Mouse (Mus musculus): Measurements from ENCODE around the gene Ergic1. TPM values are rescaled to one million over a fixed set of nuclear protein-coding genes. Genes with fewer than 3 reads are reported as not detected.
A peak's percentile ranks its signal among the peaks of the same experiment; 100 is the strongest.

Gene Ergic1
- total RNA-seq, 2 experiments from 2014 or later = 159 to 166 TPM

DNA sequence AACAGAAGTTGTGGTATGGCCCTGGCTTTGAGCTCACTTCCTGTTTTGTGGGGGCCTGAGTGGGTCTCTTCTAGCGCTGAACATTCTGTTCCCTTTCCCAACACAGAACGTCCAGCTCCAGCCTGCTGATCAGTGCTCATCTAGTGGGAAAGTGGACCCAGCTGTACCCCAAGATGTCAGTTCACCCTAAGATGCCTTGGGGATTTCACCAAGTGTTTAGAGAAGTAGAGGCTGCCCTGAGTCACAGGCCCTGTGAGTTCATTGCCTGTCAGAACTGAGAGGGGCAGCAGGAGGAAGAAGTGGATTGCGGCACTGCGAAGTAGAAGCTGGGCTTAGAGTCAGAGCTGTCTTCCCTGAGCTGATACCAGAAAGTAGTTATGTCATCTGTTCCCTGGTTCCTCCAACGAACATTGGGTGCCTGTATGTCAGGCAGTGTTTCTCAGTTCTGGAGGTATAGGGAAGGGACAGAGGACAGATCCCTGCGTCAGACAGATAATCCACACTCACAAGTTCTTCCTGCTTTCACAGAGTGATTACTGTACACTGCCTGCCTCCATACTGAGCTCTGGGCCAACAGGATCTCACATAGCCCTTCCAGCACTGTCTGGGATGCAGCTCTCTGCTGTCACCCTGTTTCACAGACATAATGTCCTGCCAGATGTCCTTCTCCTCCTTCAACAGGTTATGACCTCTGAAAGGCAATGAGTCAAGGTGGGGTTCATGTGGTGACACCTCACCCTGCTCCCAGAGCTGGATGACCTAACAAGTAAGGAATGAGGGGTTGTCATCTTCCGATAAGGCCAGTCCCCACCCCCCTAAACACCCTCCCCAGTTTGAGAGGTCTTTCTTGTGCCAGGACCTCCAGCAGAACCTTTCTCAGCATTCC lies 25.8 kb upstream of the Ergic1 start:
- no peak for DNase-seq (ENCODE audit: low spot score in 2 of 2)

GRCm38 (mm10) chr17:26537722-26538471 lies 23.4 kb upstream of the Ergic1 start:
- no peak for DNase-seq (ENCODE audit: low spot score in 2 of 2)

- DNase-seq (ENCODE audit: low spot score in 2 of 2) = no peak
These were observed 21.2 kb upstream of the Ergic1 start for GRCm38 (mm10) chr17:26540083-26540482.

DNA sequence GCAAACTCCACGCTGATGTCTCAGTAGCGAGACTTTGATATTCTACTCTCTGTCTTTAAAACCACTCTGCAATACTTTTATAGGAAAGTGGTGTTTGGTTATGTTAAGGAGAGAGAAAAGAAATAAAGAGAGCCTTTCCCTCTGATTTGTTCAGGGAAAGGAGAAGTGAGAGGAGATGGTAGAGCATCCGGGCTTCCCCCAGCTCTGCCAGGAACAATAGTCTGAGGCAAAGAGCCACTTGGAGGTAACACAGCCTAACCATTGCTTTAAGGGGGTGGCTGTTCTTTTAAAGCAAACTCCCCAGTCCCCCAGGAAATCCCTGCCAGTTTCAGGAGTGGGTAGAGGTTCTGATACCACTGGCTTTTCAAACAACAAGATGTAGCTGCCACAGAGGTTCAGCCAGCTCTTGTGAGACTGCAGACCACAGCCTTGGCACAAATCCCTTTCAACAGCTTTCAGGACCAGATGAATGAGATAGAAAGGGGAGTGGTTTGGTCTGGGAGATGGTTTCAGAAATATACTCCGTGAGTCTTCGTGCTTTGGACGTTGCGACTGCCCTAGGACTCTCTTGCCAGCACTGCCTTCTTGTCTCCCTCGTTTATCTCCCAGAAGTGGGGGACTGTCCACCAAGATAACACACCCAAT lies 16.8 kb upstream of the Ergic1 start:
- no peak for DNase-seq (ENCODE audit: low spot score in 2 of 2)

GRCm38 (mm10) chr17:26547771-26548170 lies 13.5 kb upstream of the Ergic1 start:
- no peak for DNase-seq (ENCODE audit: low spot score in 2 of 2)

DNA sequence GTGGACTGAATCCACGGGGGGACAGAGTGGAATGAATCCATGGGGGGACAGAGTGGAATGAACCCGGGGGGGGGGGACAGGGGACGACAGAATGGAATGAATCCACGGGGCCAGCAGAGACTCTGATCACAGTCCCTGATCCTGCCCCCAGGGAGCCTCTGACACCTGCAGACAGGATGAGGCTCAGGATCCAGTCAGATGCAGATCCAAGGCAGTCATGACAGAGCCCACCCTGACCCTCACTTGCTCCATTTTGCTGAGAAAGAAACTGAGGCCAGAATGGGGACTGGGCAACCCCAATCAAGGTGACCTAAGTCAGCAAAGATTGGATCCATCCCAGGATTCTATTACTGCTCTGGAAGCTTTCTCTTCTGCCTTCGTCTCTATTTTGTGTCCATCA lies 12.7 kb upstream of the Ergic1 start:
- DNase-seq (ENCODE audit: low spot score in 2 of 2) = no peak

DNA sequence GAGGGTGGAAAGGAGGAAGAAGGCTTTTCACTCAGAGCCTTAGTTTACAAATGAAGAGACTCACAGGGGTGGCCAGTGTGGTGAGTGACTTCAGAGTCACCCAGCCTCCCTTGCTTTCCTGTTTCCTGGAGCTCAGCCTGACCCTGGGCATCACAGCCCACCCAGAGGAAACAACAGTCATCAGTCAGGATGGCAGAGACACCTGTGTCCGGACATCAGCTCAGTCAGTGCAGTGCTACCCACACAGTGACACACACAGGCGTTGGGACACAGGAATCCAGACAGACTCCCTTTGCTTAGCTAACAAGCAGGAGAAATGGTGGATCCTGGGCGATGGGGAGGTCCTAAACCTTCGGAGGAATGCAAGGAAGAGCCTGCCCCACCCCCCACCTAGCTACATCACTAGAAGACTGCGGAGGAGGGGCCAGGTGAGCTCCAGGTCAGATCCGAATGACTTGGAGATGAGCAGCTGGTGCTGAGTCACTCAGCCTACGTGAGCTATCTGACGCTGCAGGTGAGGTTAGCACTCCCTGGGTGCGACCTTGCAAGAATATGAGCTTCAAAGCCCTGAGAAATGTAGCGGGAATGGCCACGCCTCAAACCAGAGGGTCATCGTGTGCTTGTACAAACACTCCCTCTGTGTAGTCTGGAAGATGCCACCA lies 12.0 kb upstream of the Ergic1 start:
- no peak for DNase-seq (ENCODE audit: low spot score in 2 of 2)

DNA sequence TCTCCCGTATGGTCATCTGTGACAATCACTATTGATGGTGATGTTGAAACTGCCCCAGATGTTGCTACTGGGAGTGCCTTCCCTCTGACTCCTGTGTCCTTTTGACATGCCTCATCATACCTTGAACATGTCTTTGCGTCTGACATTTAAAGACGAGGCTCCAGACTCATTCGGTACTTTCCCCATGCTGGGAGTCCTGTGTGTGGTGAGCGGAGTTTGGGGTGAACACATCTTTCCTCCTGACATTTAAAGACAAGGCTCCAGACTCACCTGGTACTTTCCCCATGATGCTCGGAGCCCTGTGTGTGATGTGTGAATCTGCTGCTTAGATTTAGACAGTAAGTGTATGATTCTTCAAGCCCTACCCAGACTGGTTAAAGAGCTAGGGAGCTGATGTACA lies 10.2 kb upstream of the Ergic1 start:
- DNase-seq (ENCODE audit: low spot score in 2 of 2) = no peak

GRCm38 (mm10) chr17:26553033-26553432 lies 8.3 kb upstream of the Ergic1 start:
- no peak for DNase-seq (ENCODE audit: low spot score in 2 of 2)

DNA sequence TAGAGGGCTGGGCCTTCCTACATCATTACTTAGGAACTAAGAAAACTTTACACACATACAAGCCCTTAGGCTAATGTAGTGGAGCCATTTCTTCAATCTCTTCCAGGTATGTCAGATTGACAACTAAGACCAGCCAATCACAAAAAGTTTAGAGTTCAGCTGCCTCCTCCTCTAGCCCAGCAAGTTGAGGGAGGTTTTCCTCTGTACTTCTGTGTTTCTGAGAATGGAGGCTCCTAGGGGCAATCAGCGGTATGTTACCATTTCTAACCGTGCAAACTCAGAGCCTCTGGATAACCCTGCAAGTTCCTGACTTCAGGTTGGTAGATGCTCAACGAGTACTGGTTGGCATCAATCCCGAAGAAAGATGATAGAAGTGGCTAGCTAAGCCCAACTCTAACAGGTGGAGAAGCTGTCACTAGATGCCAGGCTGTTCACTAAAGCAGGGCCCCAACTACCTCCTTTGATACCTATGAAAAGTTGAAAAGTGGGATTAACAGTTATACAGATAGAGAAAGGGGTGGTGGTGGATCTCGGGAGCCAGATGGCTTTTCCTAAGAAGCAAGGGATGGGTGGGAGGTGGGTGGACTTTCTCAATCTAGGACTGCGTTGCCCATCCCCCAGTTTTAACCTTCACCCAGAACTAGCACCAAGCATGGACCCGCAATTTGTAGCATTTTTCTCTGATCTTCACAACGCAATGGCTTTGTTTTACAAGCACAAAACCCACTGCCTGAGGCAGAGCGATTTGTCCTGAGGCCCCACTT lies 581 bp upstream of the Ergic1 start:
- no peak for DNase-seq (ENCODE audit: low spot score in 2 of 2)

- DNase-seq (ENCODE audit: low spot score in 2 of 2) = peak in 1 of 2 experiments; percentile 26
These were observed 427 bp downstream of the Ergic1 start, which contains the start of gene Dusp1 for GRCm38 (mm10) chr17:26561651-26562181. Gene Dusp1 (minus strand): TSS chr17:26562128.

DNA sequence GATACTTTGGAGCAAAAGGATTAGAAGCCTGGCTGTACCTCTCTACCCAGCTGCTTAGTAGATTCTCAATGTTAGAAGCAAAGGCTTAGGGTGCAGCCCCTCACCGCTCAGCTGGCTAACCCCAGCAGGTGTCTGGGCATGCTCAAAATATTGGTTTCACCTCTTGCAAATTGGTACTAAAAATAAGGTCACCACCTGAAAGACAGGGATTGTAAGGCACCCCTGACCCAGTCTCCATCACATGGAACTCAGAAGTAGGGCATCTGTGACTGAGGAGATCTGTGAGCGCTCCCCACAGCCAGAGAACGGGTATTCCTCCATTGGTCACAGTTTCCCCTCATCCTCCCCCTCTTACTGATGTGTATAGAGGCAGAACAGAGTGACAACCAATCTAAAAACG lies 1.0 kb downstream of the Ergic1 start:
- no peak for DNase-seq (ENCODE audit: low spot score in 2 of 2)

GRCm38 (mm10) chr17:26563476-26563875 lies 2.2 kb downstream of the Ergic1 start:
- no peak for DNase-seq (ENCODE audit: low spot score in 2 of 2)

GRCm38 (mm10) chr17:26564439-26564838 lies 3.1 kb downstream of the Ergic1 start:
- no peak for DNase-seq (ENCODE audit: low spot score in 2 of 2)

DNA sequence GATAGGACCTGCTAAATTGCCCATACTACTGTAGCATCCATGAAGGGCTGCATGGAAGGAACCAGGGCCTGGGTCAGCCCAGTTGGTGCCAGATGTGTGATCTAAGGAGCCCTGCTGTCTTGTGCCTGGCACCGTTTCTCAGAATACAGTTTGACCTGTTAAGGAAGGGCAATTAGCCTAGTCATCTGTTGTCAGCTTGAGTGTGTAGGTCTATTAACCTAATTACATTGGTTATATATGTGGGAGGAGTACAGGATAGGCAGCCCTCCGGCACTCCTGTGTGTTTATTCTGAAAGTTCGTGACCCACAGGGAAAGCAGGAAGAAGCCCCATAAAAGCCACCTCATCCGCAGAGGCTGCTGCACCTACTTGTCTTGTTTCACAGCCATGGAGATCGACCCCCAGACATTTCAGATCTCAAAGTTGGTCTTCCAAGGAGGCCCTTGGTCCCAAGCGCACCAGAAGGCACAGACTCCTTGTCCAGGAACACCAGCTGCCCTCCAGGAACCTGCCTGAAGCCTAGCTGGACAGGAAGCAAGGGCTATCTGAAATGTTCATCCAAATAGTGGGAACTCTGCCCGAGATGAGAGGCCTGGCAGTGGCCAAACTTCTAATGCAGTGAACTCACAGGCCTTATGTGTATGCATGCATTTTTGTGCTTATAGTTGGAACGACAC lies 6.0 kb downstream of the Ergic1 start:
- no peak for DNase-seq (ENCODE audit: low spot score in 2 of 2)

GRCm38 (mm10) chr17:26567818-26568173 lies 6.5 kb downstream of the Ergic1 start:
- no peak for DNase-seq (ENCODE audit: low spot score in 2 of 2)

DNA sequence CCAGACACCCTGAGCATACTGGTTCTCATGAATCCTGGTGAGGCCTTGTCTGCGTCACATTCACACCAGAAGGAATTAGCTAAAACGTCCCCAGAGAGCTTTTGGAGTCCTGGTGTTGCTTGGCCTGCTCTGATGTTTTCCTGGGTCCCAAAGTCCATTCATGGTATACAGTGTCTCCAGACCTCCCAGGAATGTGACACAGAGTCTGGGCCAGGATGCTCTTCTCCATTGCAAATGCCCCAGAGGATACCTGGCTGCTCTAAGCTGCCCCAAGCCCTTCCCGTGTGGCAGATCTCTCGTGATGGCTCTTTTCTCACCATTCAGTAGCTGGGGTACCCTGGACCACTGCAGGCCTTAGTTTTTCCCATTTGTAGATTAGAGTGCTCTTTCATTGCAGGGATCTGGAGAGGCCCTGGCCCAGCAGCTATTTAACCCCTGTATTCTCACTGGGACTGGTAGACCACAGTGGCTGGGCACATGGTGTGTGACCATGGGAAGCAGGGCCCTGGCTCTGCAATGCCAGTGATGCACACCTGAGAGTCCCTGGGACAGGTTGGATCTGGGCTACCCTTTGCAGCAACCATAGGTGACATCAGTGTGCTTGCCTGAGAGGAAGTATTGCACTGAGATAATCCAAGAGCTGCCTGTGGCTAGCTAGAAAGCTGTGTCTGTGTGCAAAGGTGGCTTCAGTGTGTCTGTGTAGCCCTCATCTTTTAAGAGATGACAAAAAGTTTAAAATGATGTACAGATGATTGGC lies 8.5 kb downstream of the Ergic1 start:
- no peak for DNase-seq (ENCODE audit: low spot score in 2 of 2)

DNA sequence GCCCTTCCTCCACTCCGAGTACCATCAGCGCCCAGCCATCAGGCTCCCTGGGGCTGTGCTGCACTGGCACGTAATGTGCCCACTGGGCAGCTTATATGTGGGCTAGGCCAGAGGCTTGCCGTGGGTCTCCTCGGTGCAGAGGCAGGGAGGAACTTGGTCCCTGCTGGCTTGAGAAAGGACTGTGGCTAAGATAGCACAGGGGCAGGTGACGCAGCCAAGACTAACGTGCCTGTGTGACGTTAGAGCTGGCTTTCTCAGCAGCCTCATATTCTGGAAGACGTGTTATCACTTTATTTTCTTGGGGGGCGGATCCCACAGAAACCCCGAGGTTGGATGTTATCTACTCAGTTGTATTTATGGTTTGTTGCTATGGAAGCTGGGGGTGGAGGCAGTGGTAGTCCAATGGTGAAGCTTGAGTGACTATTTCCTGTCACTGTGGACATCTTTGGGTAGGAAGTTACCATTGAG lies 9.4 kb downstream of the Ergic1 start:
- DNase-seq (ENCODE audit: low spot score in 2 of 2) = peak in 1 of 2 experiments; percentile 22

DNA sequence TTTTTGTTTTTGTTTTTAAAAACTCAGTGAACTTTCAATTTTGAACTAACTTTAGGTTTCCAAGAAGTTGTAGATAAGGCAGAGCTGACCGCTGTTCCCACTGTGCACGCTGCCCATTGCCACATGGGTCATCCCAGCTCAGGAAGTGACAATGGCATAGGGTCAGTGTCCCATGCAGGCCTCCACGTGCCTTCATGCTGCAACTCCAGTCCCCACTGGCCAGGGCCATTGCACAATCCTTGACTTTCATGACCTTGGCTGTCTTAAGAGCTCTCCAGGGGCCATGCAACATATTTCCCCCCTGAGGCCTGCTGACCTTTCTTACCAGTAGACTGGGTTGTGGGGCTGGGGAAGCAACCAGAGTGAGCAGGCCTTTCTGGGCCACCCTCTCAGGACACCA lies 10.1 kb downstream of the Ergic1 start:
- peak; percentile 60 to 72 for DNase-seq (ENCODE audit: low spot score in 2 of 2)
